Mouse (Mus musculus) leukemia stem cell, adult 10-12 weeks (primary cell): ENCODE data around the gene Zfp943. TPM values are rescaled to one million over a fixed set of nuclear protein-coding genes. Genes with fewer than 3 reads are reported as not detected.

ENCODE experiments used
- polyA plus RNA-seq: library from polyadenylated mRNA; stranded (reverse); fragments of >175 nt; gene quantifications from 2 replicates; pipeline ENCODE4 v1.2.3, GENCODE M21; 2012; ENCODE audit warnings: low replicate concordance

The Zfp943 gene
- polyA plus RNA-seq, result 0.08 and 0.80 TPM in 2 replicates

GRCm38 (mm10) chr17:21962107-21962907 is at the start of gene Zfp943, which contains the start of gene Zfp942:
TSS of gene Zfp943 (plus strand) at chr17:21962552.
TSS of gene Zfp942 (minus strand) at chr17:21962464.

Other genes with a start within 250 kb of the Zfp943 start
- gene Zfp229, start 231.8 kb upstream of the Zfp943 start, polyA plus RNA-seq, result 1.0 and 3.1 TPM in 2 replicates
- gene Zfp820, start 116.8 kb upstream of the Zfp943 start, polyA plus RNA-seq, result 0.14 TPM in 1 of 2 replicates, not detected in the other
- not detected in 2 replicates for gene Zfp995, start 52.6 kb upstream of the Zfp943 start, polyA plus RNA-seq
- 0.18 and 0.72 TPM in 2 replicates for gene Zfp942, start 88 bp upstream of the Zfp943 start, polyA plus RNA-seq
- not detected in 2 replicates for gene Zfp947, start 203.6 kb downstream of the Zfp943 start, polyA plus RNA-seq